Mouse (Mus musculus) layer of hippocampus, adult 2 months (tissue): Measurements from ENCODE around the gene Kdelr1. TPM values are rescaled to one million over a fixed set of nuclear protein-coding genes. Genes with fewer than 3 reads are reported as not detected.

ENCODE experiments used
- DNase-seq, 2 experiments: peaks; one replicate each; pipeline ENCODE4 v3.0.0; 2022; ENCODE audit warnings: low spot score in 2 of 2
- H3K27ac ChIP-seq: fragments of 200-600 bp; 2 replicates; pipeline ENCODE4 v1.8.1; 2022
- H3K4me3 ChIP-seq: fragments of 200-600 bp; 2 replicates; pipeline ENCODE4 v1.8.1; 2022; ENCODE audit warnings: mild to moderate bottlenecking
- CTCF ChIP-seq: fragments of 200-600 bp; conservative IDR thresholded peaks from 2 replicates; pipeline ENCODE4 v1.8.1; 2022; ENCODE audit warnings: antibody characterized with exemption, mild to moderate bottlenecking, moderate library complexity
- total RNA-seq, 2 experiments: library from RNA; stranded (reverse); gene quantifications; 2 replicates each; pipeline ENCODE4 v1.2.3; 2021

Kdelr1 gene
- total RNA-seq, 2 experiments from 2014 or later = 78.4 to 81.4 TPM

DNA sequence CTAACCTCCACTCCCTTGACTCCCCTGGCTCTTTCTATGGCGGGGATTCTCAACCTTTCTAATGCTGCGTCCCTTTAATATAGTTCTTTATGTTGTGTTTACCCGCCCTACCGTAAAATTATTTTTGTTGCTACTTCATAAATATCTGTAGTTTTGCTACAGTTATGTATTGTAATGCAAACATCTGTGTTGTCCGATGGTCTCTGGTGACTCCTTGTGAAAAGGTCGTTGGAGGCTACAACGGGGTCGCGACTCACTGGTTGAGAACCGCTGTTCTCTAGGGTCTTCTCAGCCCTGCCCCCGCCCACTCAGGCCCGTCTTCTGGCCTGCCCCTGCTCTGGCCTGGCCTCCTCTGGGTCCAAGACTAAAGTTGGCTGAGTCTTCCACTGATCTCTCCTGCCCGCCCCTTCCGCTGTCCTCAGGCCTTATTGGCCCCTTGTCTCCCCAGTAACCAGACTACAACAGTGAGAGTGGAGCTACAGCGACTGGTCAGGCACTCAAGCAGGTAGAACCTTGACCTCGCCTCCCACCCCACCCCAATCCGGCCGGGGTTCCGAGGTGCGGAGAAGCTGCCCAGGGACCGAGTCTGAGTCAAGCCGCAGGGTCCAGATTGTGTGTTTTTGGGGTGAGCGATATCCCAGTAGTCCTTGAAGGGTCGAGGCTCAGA, 51.3 kb downstream of the Kdelr1 start, which contains the start of gene Ccdc114:
TSS of gene Ccdc114 (plus strand) at position 311 of the 667 bp plus-strand sequence.
- TF ChIP-seq CTCF = no peak
- Histone ChIP-seq H3K4me3 (peak within 1 kb of the TSS; percentile 65), H3K27ac (peak within 1 kb of the TSS; percentile 94)
- DNase-seq = no peak

DNA sequence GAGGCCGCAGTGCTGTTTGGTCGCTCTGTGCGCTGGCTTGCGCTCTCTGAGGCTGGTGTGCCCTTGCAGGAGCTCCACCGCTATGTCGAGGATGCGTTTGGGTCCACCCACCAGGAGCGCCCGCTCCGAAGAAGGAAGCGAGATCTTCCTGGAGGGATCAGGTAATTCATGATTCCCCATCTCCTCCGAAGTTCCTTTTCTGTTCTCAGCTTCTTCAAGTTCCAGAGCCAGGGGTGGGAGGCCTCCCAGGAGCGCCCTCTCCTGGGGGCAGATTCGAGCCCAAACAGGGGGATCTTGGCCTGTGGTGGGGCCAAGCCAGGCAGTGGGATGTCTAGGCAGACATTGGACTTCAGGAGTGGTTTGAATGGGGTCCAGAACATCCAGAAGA, 51.9 kb downstream of the Kdelr1 start:
- TF ChIP-seq CTCF = peak; percentile 40
- no peak for DNase-seq
- no peak overlapping the region; the same call in 1 of the 2 replicates for H3K27ac ChIP-seq
- H3K4me3 ChIP-seq = peak overlapping the region; percentile 65

GRCm38 (mm10) chr7:45928626-45929295, 56.2 kb downstream of the Kdelr1 start:
- TF ChIP-seq CTCF = no peak
- no peak overlapping the region for H3K27ac ChIP-seq
- peak overlapping the region; percentile 2; the same call in 1 of the 2 replicates for H3K4me3 ChIP-seq
- DNase-seq = no peak

GRCm38 (mm10) chr7:45929688-45930087, 57.1 kb downstream of the Kdelr1 start:
- DNase-seq = no peak
- no peak overlapping the region for H3K4me3 ChIP-seq
- peak; percentile 67 for TF ChIP-seq CTCF
- H3K27ac ChIP-seq = no peak overlapping the region

Other genes starting within 250 kb of the Kdelr1 start
- 1 to 10 TPM; 6.1 to 7.4 TPM for gene Rasip1, start 245.3 kb upstream of the Kdelr1 start, total RNA-seq
- gene Mamstr, start 232.8 kb upstream of the Kdelr1 start, total RNA-seq = 1 to 10 TPM; 1.2 to 4.8 TPM
- under 1 TPM; 0.13 to 0.25 TPM for gene Fut2, start 206.4 kb upstream of the Kdelr1 start, total RNA-seq
- gene Ntn5, start 188.8 kb upstream of the Kdelr1 start, total RNA-seq = 1 to 10 TPM; 6.3 to 9.3 TPM
- 1 to 10 TPM; 2.2 to 2.3 TPM for gene Sec1, start 178.4 kb upstream of the Kdelr1 start, total RNA-seq
- gene Car11, start 172.9 kb upstream of the Kdelr1 start, total RNA-seq = 100 to 1,000 TPM; 184 to 211 TPM
- 10 to 100 TPM; 69.2 to 72.8 TPM for gene Dbp, start 167.7 kb upstream of the Kdelr1 start, total RNA-seq
- gene Rpl18, start 157.3 kb upstream of the Kdelr1 start, total RNA-seq = 100 to 1,000 TPM; 342 to 353 TPM
- gene Sphk2, start 154.8 kb upstream of the Kdelr1 start, total RNA-seq = 10 to 100 TPM; 32.3 to 35.8 TPM
- under 1 TPM; 0.27 to 0.33 TPM for gene Fam83e, start 151.6 kb upstream of the Kdelr1 start, total RNA-seq
- gene Spaca4, start 147.0 kb upstream of the Kdelr1 start, total RNA-seq = not detected
- 100 to 1,000 TPM; 302 to 329 TPM for gene Lmtk3, start 89.0 kb upstream of the Kdelr1 start, total RNA-seq
- 1 to 10 TPM; 7.1 to 9.7 TPM for gene Sult2b1, start 88.1 kb upstream of the Kdelr1 start, total RNA-seq
- gene Cyth2, start 58.2 kb upstream of the Kdelr1 start, total RNA-seq = 100 to 1,000 TPM; 144 to 149 TPM
- 1 to 10 TPM; 1.6 to 1.9 TPM for gene Kcnj14, start 48.0 kb upstream of the Kdelr1 start, total RNA-seq
- gene Grwd1, start 41.8 kb upstream of the Kdelr1 start, total RNA-seq = 10 to 100 TPM; 20.5 to 22.7 TPM
- gene Grin2d, start 5.6 kb downstream of the Kdelr1 start, total RNA-seq = 10 to 100 TPM in 1 of 2 experiments, 1 to 10 TPM in 1; 10.0 to 11.6 TPM
- not detected for gene Syngr4, start 23.9 kb downstream of the Kdelr1 start, total RNA-seq
- gene Tmem143, start 24.2 kb downstream of the Kdelr1 start, total RNA-seq = 10 to 100 TPM; 22.1 to 22.8 TPM
- gene Emp3, start 48.6 kb downstream of the Kdelr1 start, total RNA-seq = 1 to 10 TPM; 1.5 to 2.3 TPM
- 1 to 10 TPM; 3.5 to 3.8 TPM for gene Ccdc114, start 51.3 kb downstream of the Kdelr1 start, total RNA-seq
- gene Abcc6, start 157.5 kb downstream of the Kdelr1 start, total RNA-seq = 1 to 10 TPM; 1.7 to 2.9 TPM
- gene Nomo1, start 160.9 kb downstream of the Kdelr1 start, total RNA-seq = 100 to 1,000 TPM; 102 to 103 TPM
- 10 to 100 TPM; 34.2 to 37.4 TPM for gene Kcnj11, start 228.0 kb downstream of the Kdelr1 start, total RNA-seq